Mouse (Mus musculus): ENCODE measurements around the gene Mien1. TPM values are rescaled to one million over a fixed set of nuclear protein-coding genes. Genes with fewer than 3 reads are reported as not detected.

Mien1 gene
- total RNA-seq (2012; rRNA removed) (74.0 and 93.2 TPM in 2 replicates), polyA plus RNA-seq (2012; ENCODE audit: insufficient read depth in 1 of 2, insufficient read length in 2 of 2, low read depth in 1 of 2, low replicate concordance in 2 of 2, missing spikeins in 1 of 2) (10 to 100 TPM in 1 of 2 experiments, not detected in 1; 71.6 TPM)

GRCm38 (mm10) chr11:98438331-98439158 lies at the start of gene Mien1:
Gene Mien1 (minus strand): TSS chr11:98438991.
- peak; percentile 97 for DNase-seq (ENCODE audit: low read depth, low spot score)
- no peaks in the 10 kb centered on the region; the same call in 1 of the 2 replicates for H3K79me2 ChIP-seq (ENCODE audit: control insufficient read depth, insufficient read depth, low read length, poor library complexity)
- H3K9me3 ChIP-seq (replicated peaks; ENCODE audit: insufficient read depth, low read length): no peaks in the 10 kb centered on the region
- peaks cover 0 to 5% of the 10 kb centered on the region in 2 experiments for H3K27me3 ChIP-seq (ENCODE audit: control insufficient read depth in 1 of 2, insufficient read depth in 2 of 2, low read length in 2 of 2)
- H3K27ac ChIP-seq (ENCODE audit: control insufficient read depth, low read depth, low read length): peak within 1 kb of the TSS; percentile 64
- H3K9ac ChIP-seq (ENCODE audit: control insufficient read depth, low read depth, low read length, poor library complexity, severe bottlenecking): peak within 1 kb of the TSS; percentile 75
- H3K4me3 ChIP-seq (ENCODE audit: control insufficient read depth in 1 of 2, insufficient read depth in 1 of 2, low read depth in 2 of 2, low read length in 2 of 2): peak within 1 kb of the TSS; percentile 53 to 78
- no peaks in the 10 kb centered on the region for H3K36me3 ChIP-seq (ENCODE audit: control insufficient read depth in 1 of 2, insufficient read depth in 2 of 2, low read length in 2 of 2)
- peaks cover 2 to 5% of the 10 kb centered on the region in 2 experiments; a peak in 1 of 4 replicates for H3K4me1 ChIP-seq (ENCODE audit: control insufficient read depth in 1 of 2, insufficient read depth in 2 of 2, low read length in 2 of 2)
- TF ChIP-seq CTCF (IDR thresholded peaks at IDR 0.05 in 2 of 3, conservative IDR thresholded peaks at IDR 0.05 in 1 of 3; ENCODE audit: control insufficient read depth in 1 of 3, insufficient read depth in 1 of 3, low read depth in 2 of 3, low read length in 3 of 3, poor library complexity in 1 of 3, severe bottlenecking in 1 of 3) (peak; percentile 78 to 98 (median 98)), ZMIZ1 (IDR thresholded peaks at IDR 0.05; ENCODE audit: low read depth, low read length) (no peak), CHD2 (IDR thresholded peaks at IDR 0.05; ENCODE audit: low read length) (no peak), MEF2A (IDR thresholded peaks at IDR 0.05; ENCODE audit: extremely low read depth, insufficient replicate concordance, low read depth, low read length, poor library complexity, severe bottlenecking) (no peak), KAT2A (conservative IDR thresholded peaks at IDR 0.05; ENCODE audit: low read depth, low read length) (no peak; the same call in 1 of the 2 replicates), BHLHE40 (IDR thresholded peaks at IDR 0.05; ENCODE audit: borderline replicate concordance, low read depth, low read length) (peak; percentile 98), ELF1 (IDR thresholded peaks at IDR 0.05; ENCODE audit: low read depth, low read length) (peak; percentile 100), SIN3A (IDR thresholded peaks at IDR 0.05; ENCODE audit: low read length) (peak; percentile 98), TCF12 (IDR thresholded peaks at IDR 0.05; ENCODE audit: low read depth, low read length) (peak; percentile 50), POLR2A (IDR thresholded peaks at IDR 0.05; ENCODE audit: control insufficient read depth in 1 of 2, insufficient read depth in 1 of 2, low read depth in 1 of 2, low read length in 2 of 2, poor library complexity in 1 of 2) (peak; percentile 69 to 85; a peak in 2 of 4 replicates), MAX (IDR thresholded peaks at IDR 0.05; ENCODE audit: low read length) (peak; percentile 98), MAZ (IDR thresholded peaks at IDR 0.05; ENCODE audit: low read depth, low read length) (no peak), MYB (IDR thresholded peaks at IDR 0.05; ENCODE audit: low read depth, low read length) (no peak), ZNF384 (IDR thresholded peaks at IDR 0.05; ENCODE audit: low read depth, low read length) (peak; percentile 36; the same call in 1 of the 2 replicates), NRF1 (IDR thresholded peaks at IDR 0.05; ENCODE audit: insufficient read depth, low read depth, low read length, poor library complexity, severe bottlenecking) (0 out of 2 replicates have a peak, but pooled peaks have one; percentile 11), ZKSCAN1 (IDR thresholded peaks at IDR 0.05; ENCODE audit: low read depth, low read length) (peak; percentile 79; the same call in 1 of the 2 replicates), MXI1 (IDR thresholded peaks at IDR 0.05; ENCODE audit: low read depth, low read length) (peak; percentile 88), USF1 (IDR thresholded peaks at IDR 0.05; ENCODE audit: low read depth, low read length) (peak; percentile 100), SMC3 (IDR thresholded peaks at IDR 0.05; ENCODE audit: low read depth, low read length) (peak; percentile 95), GATA1 (IDR thresholded peaks at IDR 0.05; ENCODE audit: low read depth, low read length) (no peak), JUND (IDR thresholded peaks at IDR 0.05; ENCODE audit: low read depth, low read length) (no peak), USF2 (IDR thresholded peaks at IDR 0.05; ENCODE audit: borderline replicate concordance in 1 of 2, insufficient read depth in 1 of 2, low read depth in 1 of 2, low read length in 2 of 2) (peak; percentile 86 to 96), POLR2AphosphoS5 (IDR thresholded peaks at IDR 0.05; ENCODE audit: borderline replicate concordance, low read depth, low read length) (no peak), HCFC1 (IDR thresholded peaks at IDR 0.05; ENCODE audit: low read depth, low read length) (peak; percentile 87), GABPA (IDR thresholded peaks at IDR 0.05; ENCODE audit: low read depth, low read length) (no peak), UBTF (IDR thresholded peaks at IDR 0.05; ENCODE audit: borderline replicate concordance, insufficient read depth, low read depth, low read length) (0 out of 2 replicates have a peak, but pooled peaks have one; percentile 80), RAD21 (IDR thresholded peaks at IDR 0.05; ENCODE audit: low read depth, low read length) (peak; percentile 49), CHD1 (IDR thresholded peaks at IDR 0.05; ENCODE audit: low read depth, low read length) (no peak), MAFK (IDR thresholded peaks at IDR 0.05; ENCODE audit: borderline replicate concordance, low read depth, low read length) (no peak), ZC3H11A (IDR thresholded peaks at IDR 0.05; ENCODE audit: low read depth, low read length) (peak; percentile 58; the same call in 1 of the 2 replicates), MYC (IDR thresholded peaks at IDR 0.05; ENCODE audit: low read depth, low read length) (peak; percentile 60), POLR2AphosphoS2 (IDR thresholded peaks at IDR 0.05; ENCODE audit: low read length) (no peak), NELFE (IDR thresholded peaks at IDR 0.05; ENCODE audit: low read depth, low read length) (peak; percentile 71; the same call in 1 of the 2 replicates), ETS1 (IDR thresholded peaks at IDR 0.05; ENCODE audit: low read depth, low read length) (peak; percentile 55; the same call in 1 of the 2 replicates)
